In the genomic region with DNA sequence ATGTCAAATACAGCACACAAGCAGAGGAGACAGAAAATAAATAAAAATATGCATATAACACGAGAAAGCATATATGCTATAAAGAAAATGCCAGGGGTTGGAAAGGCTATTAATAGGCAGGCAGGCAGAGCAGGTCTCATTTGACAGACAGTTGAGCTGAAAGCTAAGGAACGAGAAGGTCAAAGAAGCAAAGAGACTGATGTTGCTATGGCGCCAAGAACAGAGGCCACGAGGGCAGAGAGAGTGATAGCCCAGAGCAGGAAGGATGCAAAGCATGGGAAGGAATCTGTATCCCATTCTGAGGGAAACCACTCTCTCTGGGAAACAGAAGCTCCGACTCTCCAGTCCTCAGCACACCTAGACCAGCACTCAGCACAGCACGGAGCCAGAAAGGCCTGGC, we compare ENCODE assay signal across 9 mouse cellular contexts. TPM values are rescaled to one million over a fixed set of nuclear protein-coding genes. Genes with fewer than 3 reads are reported as not detected.
DNase-seq lines count a peak whose midpoint lies in the region; ATAC-seq and TF ChIP-seq lines count a peak whose summit lies in the region.
"Had no signal": no experiment of that assay in that cellular context is flagged by ENCODE, and none has a peak within 500 bp of the region (broad histone marks: within the 10 kb centered on the region; RNA-seq: fewer than 3 reads in every experiment).

No protein-coding gene starts in this region.

- peaks cover 7% of the 10 kb centered on the region; the same call in 1 of the 2 replicates for H3K36me3 ChIP-seq in forebrain, embryonic 13.5 days (ENCODE audit: poor library complexity, severe bottlenecking)
- H3K36me3 ChIP-seq in forebrain, embryonic 12.5 days (replicated peaks) = no peaks in the 10 kb centered on the region
- peaks cover 13% of the 10 kb centered on the region for H3K36me3 ChIP-seq in hindbrain, embryonic 10.5 days
- H3K36me3 ChIP-seq in hindbrain, postnatal 0 days (ENCODE audit: insufficient read depth, low read length) = no peaks in the 10 kb centered on the region
- no peaks in the 10 kb centered on the region for H3K36me3 ChIP-seq in forebrain, postnatal 0 days (ENCODE audit: insufficient read depth)
- H3K36me3 ChIP-seq in midbrain, postnatal 0 days (ENCODE audit: insufficient read depth, low read length) = no peaks in the 10 kb centered on the region

- H3K9ac ChIP-seq in forebrain, embryonic 13.5 days = no peak overlapping the region
- H3K9ac ChIP-seq in forebrain, embryonic 12.5 days = no peak overlapping the region
- no peak overlapping the region for H3K9ac ChIP-seq in hindbrain, postnatal 0 days (replicated peaks; ENCODE audit: low read length)
- peak overlapping the region; percentile 22; the same call in 1 of the 2 replicates for H3K9ac ChIP-seq in forebrain, postnatal 0 days
- no peak overlapping the region for H3K9ac ChIP-seq in midbrain, postnatal 0 days (replicated peaks; ENCODE audit: low read length, poor library complexity, severe bottlenecking)

- peak overlapping the region; percentile 28; the same call in 1 of the 2 replicates for H3K27ac ChIP-seq in forebrain, embryonic 13.5 days
- H3K27ac ChIP-seq in forebrain, embryonic 12.5 days = no peak overlapping the region; the same call in 1 of the 2 replicates
- H3K27ac ChIP-seq in hindbrain, embryonic 10.5 days = peak overlapping the region; percentile 20
- H3K27ac ChIP-seq in hindbrain, postnatal 0 days = no peak overlapping the region
- peak overlapping the region; percentile 80; the same call in 1 of the 2 replicates for H3K27ac ChIP-seq in forebrain, postnatal 0 days (ENCODE audit: low read depth, low read length)
- peak overlapping the region; percentile 63 for H3K27ac ChIP-seq in midbrain, postnatal 0 days (ENCODE audit: low read depth, low read length)

- H3K4me2 ChIP-seq in forebrain, embryonic 13.5 days = no peak overlapping the region
- no peak overlapping the region for H3K4me2 ChIP-seq in forebrain, embryonic 12.5 days
- no peak overlapping the region for H3K4me2 ChIP-seq in hindbrain, postnatal 0 days (ENCODE audit: low read depth, low read length)
- H3K4me2 ChIP-seq in forebrain, postnatal 0 days (ENCODE audit: low read depth) = no peak overlapping the region
- H3K4me2 ChIP-seq in midbrain, postnatal 0 days (ENCODE audit: low read depth, low read length, poor library complexity, severe bottlenecking) = no peak overlapping the region

- ATAC-seq in forebrain, embryonic 13.5 days = 0 out of 2 replicates have a peak, but pooled peaks have one; percentile 19
- no peak for ATAC-seq in forebrain, embryonic 12.5 days (ENCODE audit: low FRiP score)
- no peak for ATAC-seq in hindbrain, postnatal 0 days
- ATAC-seq in forebrain, postnatal 0 days = no peak; the same call in 1 of the 2 replicates
- 0 out of 2 replicates have a peak, but pooled peaks have one; percentile 18 for ATAC-seq in midbrain, postnatal 0 days (ENCODE audit: low FRiP score)

- no peak for DNase-seq in hindbrain, embryonic 10.5 days (ENCODE audit: low spot score)
- no peak for DNase-seq in hindbrain, postnatal 0 days (ENCODE audit: low spot score)
- no peak for DNase-seq in forebrain, postnatal 0 days
- DNase-seq in midbrain, postnatal 0 days (ENCODE audit: low spot score) = no peak
- DNase-seq in adrenal gland, postnatal 25 days = no peak
- no peak for DNase-seq in ovary, postnatal 14 days (ENCODE audit: low spot score)

- H3K9me3 ChIP-seq in forebrain, embryonic 13.5 days (replicated peaks) = no peaks in the 10 kb centered on the region
- no peaks in the 10 kb centered on the region for H3K9me3 ChIP-seq in forebrain, embryonic 12.5 days
- no peaks in the 10 kb centered on the region for H3K9me3 ChIP-seq in hindbrain, embryonic 10.5 days
- no peaks in the 10 kb centered on the region for H3K9me3 ChIP-seq in hindbrain, postnatal 0 days (ENCODE audit: low read length)
- H3K9me3 ChIP-seq in forebrain, postnatal 0 days (ENCODE audit: low read length) = no peaks in the 10 kb centered on the region
- no peaks in the 10 kb centered on the region for H3K9me3 ChIP-seq in midbrain, postnatal 0 days (ENCODE audit: low read length)

- H3K4me3 ChIP-seq in forebrain, embryonic 13.5 days = no peak overlapping the region
- no peak overlapping the region for H3K4me3 ChIP-seq in forebrain, embryonic 12.5 days (replicated peaks)
- H3K4me3 ChIP-seq in hindbrain, embryonic 10.5 days = no peak overlapping the region
- no peak overlapping the region for H3K4me3 ChIP-seq in hindbrain, postnatal 0 days (ENCODE audit: low read length)
- no peak overlapping the region for H3K4me3 ChIP-seq in forebrain, postnatal 0 days (ENCODE audit: low read depth, low read length)
- no peak overlapping the region for H3K4me3 ChIP-seq in midbrain, postnatal 0 days (ENCODE audit: low read depth, low read length)
- H3K4me3 ChIP-seq: layer of hippocampus, adult 2 months had no signal

- WGBS in forebrain, embryonic 13.5 days = 53% methylated on average over 6 of the region's 6 CpGs
- 56% methylated on average over 6 of the region's 6 CpGs for WGBS in forebrain, embryonic 12.5 days
- WGBS in hindbrain, embryonic 10.5 days = 39% methylated on average over 6 of the region's 6 CpGs
- WGBS in hindbrain, postnatal 0 days = 46% methylated on average over 6 of the region's 6 CpGs
- WGBS in forebrain, postnatal 0 days = 46% methylated on average over 6 of the region's 6 CpGs
- 45% methylated on average over 6 of the region's 6 CpGs for WGBS in midbrain, postnatal 0 days

- H3K4me1 ChIP-seq in forebrain, embryonic 13.5 days = peaks cover 37% of the 10 kb centered on the region
- peaks cover 36% of the 10 kb centered on the region for H3K4me1 ChIP-seq in forebrain, embryonic 12.5 days
- H3K4me1 ChIP-seq in hindbrain, embryonic 10.5 days (replicated peaks) = peaks cover 56% of the 10 kb centered on the region
- H3K4me1 ChIP-seq in hindbrain, postnatal 0 days (ENCODE audit: insufficient read depth, low read length) = peaks cover 21% of the 10 kb centered on the region
- H3K4me1 ChIP-seq in forebrain, postnatal 0 days (ENCODE audit: insufficient read depth) = peaks cover 31% of the 10 kb centered on the region
- peaks cover 16% of the 10 kb centered on the region; the same call in 1 of the 2 replicates for H3K4me1 ChIP-seq in midbrain, postnatal 0 days (ENCODE audit: insufficient read depth, low read length)

- H3K27me3 ChIP-seq in forebrain, embryonic 13.5 days = no peaks in the 10 kb centered on the region
- H3K27me3 ChIP-seq in forebrain, embryonic 12.5 days = no peaks in the 10 kb centered on the region
- H3K27me3 ChIP-seq in hindbrain, embryonic 10.5 days (ENCODE audit: insufficient read depth, poor library complexity, severe bottlenecking) = no peaks in the 10 kb centered on the region
- no peaks in the 10 kb centered on the region for H3K27me3 ChIP-seq in hindbrain, postnatal 0 days (ENCODE audit: insufficient read depth, low read length)
- no peaks in the 10 kb centered on the region for H3K27me3 ChIP-seq in forebrain, postnatal 0 days (ENCODE audit: insufficient read depth, low read length)
- no peaks in the 10 kb centered on the region for H3K27me3 ChIP-seq in midbrain, postnatal 0 days (ENCODE audit: insufficient read depth, low read length)

- TF ChIP-seq CTCF in hindbrain, postnatal 0 days (IDR thresholded peaks at IDR 0.05; ENCODE audit: low read depth) = no peak
- TF ChIP-seq CTCF in forebrain, postnatal 0 days (IDR thresholded peaks at IDR 0.05; ENCODE audit: low read depth) = no peak
- TF ChIP-seq CTCF in midbrain, postnatal 0 days (IDR thresholded peaks at IDR 0.05) = no peak

RNA-seq across cellular contexts. Expression of gene Traf3ip2, which starts 18.1 kb away (rescaled TPM):
- 3.6 and 4.6 TPM in 2 replicates for polyA plus RNA-seq in forebrain, embryonic 13.5 days (2015; fragmentation: Nextera tagmentation; extraction: Ambion mirVana)
- polyA plus RNA-seq in forebrain, embryonic 12.5 days (2016; fragmentation: Nextera tagmentation; extraction: Ambion mirVana) = 4.7 and 6.0 TPM in 2 replicates
- 8.3 and 8.8 TPM in 2 replicates for polyA plus RNA-seq in hindbrain, embryonic 10.5 days (2016; fragmentation: Nextera tagmentation; extraction: Ambion mirVana)
- total RNA-seq in hindbrain, postnatal 0 days (2014; rRNA removed) = 5.3 and 9.6 TPM in 2 replicates
- 5.7 and 6.2 TPM in 2 replicates for polyA plus RNA-seq in hindbrain, postnatal 0 days (2015; fragmentation: Nextera tagmentation; extraction: Ambion mirVana)
- total RNA-seq in forebrain, postnatal 0 days (2014; rRNA removed) = 0.24 and 0.77 TPM in 2 replicates
- polyA plus RNA-seq in forebrain, postnatal 0 days (2015; fragmentation: Nextera tagmentation; extraction: Ambion mirVana) = 4.8 and 6.0 TPM in 2 replicates
- 0.47 and 1.9 TPM in 2 replicates for total RNA-seq in midbrain, postnatal 0 days (2014; rRNA removed)
- 4.2 and 6.1 TPM in 2 replicates for polyA plus RNA-seq in midbrain, postnatal 0 days (2015; fragmentation: Nextera tagmentation; extraction: Ambion mirVana)
- total RNA-seq in adrenal gland, postnatal 25 days (2021) = 24.4 and 26.0 TPM in 2 replicates

Comparison
In these comparisons a context has a peak if more than half of its experiments do, and no peak if none do; other contexts are left out.
1. ATAC-seq: peak in forebrain, embryonic 13.5 days (single experiment) and midbrain, postnatal 0 days (single experiment); none in forebrain, embryonic 12.5 days (single experiment), hindbrain, postnatal 0 days (single experiment) and forebrain, postnatal 0 days (single experiment).
2. H3K27ac ChIP-seq: peak in forebrain, embryonic 13.5 days (single experiment), hindbrain, embryonic 10.5 days (single experiment), forebrain, postnatal 0 days (single experiment) and midbrain, postnatal 0 days (single experiment); none in forebrain, embryonic 12.5 days (single experiment) and hindbrain, postnatal 0 days (single experiment).